Mouse (Mus musculus) fibroblast of lung, adult 2 months (primary cell): Measurements from ENCODE around the gene Wasf2.

Experiments used
- DNase-seq: peaks from one replicate; pipeline ENCODE4 v3.0.0-alpha.2; 2011; ENCODE audit warnings: low read depth

Wasf2 gene

DNA sequence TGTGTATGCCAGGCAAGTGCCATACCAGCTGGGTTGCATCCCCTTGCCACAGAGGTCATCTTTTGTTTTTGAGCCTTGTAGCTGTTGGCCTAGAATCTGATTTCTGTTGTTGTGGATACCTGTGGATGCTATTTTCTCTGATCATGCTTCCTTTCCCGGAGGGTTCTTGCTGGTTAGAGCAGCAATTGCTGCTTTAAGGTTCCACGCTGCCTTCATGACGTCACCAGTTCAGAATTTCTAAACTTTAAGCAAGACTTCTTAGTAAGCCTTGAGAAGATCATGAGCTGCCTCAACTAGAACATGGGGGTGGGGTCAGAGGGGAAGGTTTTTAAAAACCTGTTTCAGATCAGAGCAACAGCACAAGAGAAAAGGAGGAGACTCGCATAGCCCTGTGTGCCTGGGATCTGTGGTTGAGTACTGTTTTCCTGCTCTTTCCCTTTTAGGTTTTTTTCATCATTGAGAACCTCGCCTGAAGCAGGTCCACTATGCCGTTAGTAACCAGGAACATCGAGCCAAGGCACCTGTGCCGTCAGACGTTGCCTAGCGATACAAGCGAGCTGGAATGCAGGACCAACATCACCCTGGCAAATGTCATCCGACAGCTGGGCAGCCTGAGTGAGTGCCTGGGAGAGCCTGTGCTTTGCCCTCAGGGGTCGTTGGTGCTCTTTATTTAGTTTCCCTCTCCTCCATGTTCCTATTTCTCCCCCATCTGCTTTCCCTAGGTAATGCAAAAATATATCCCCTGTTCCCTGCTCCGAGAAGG lies 45.9 kb downstream of the Wasf2 start:
- DNase-seq = no peak

GRCm38 (mm10) chr4:133176761-133177403 lies 46.6 kb downstream of the Wasf2 start:
- DNase-seq = no peak

GRCm38 (mm10) chr4:133178305-133178704 lies 48.0 kb downstream of the Wasf2 start:
- no peak for DNase-seq

GRCm38 (mm10) chr4:133179258-133179657 lies 49.0 kb downstream of the Wasf2 start:
- no peak for DNase-seq

GRCm38 (mm10) chr4:133182439-133183033 lies 52.2 kb downstream of the Wasf2 start:
- DNase-seq = no peak

DNA sequence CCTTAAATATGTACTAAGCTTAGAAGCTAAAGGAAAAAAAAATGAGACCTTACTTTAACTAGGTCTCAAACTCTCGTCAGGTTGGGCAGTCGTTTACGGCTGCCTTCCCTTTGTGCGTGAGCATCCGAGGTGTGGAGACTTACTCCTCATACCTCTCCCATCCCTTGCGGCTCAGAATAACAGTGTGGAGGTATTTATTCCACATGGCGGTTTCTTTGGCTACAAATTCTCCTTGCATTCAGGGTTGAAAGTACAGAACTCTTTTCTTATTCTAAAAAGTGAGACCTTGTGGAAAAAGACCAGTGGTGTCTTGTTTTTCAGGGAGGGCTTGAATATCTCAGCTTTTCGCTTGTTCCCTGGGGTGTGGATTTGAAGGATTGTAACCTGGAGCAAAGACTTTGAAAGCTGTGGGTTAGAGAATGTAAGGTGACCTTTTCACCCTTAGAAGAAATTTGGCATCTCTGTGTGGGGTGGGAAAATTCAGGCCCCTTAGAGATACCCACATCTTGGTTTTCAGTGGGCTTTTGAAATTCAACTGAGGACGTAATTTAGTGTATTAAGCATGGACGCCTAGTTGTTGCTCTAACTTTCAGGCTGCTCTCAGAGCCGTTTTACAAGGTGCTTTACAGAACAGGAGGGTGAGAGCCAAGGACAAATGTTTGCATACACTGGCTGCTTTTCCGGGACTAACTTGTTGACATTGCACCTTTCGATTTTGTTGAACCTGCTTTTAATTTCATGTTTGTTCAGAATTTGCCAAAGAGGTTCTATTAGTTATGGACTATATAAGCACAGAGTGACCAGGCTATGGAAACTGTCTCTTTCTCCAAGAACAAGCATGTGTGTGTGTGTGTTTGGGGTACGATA lies 54.0 kb downstream of the Wasf2 start:
- no peak for DNase-seq

GRCm38 (mm10) chr4:133184898-133185665 lies 54.8 kb downstream of the Wasf2 start:
- peak; percentile 95 for DNase-seq

GRCm38 (mm10) chr4:133185893-133186292 lies 55.6 kb downstream of the Wasf2 start:
- no peak for DNase-seq

DNA sequence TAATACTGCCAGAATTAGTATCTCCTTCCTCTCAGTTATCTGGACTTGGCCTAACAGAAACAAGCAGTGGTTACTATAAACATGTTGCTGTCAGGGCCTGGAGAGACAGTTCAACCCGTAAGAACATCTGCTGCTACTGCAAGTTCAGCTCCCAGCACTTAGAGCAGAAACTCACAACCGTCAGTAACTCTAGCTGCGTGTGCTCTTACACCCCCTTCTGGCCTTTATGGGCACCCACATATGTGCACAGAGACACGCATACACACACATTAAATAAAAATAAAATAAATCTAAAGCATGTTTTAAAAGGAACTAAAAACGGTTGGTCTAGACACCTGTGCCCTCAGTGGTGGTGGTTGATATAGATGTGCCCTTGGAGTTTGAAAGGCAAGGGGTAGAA lies 56.6 kb downstream of the Wasf2 start:
- DNase-seq = no peak

DNA sequence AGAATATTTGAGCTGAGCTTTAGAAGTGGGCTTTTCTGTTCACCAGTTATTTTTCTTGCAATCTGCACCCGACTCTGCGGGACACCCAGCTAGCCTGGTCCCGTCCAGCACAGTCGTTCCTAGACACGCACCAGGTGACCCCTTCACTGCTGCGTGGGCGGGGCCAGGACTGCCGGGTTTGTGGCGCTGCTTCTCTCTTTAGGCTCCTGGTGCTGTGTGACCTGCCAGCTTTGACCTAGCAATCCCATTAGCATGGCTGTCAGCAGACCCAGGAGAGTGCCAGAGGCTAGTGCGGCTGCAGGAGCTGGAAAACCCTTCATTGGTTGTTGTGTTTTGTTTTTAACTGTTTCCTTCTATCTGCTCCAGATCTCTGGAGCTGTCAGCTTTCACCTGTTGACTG lies 59.1 kb downstream of the Wasf2 start:
- DNase-seq = no peak

GRCm38 (mm10) chr4:133194482-133194881 lies 64.2 kb downstream of the Wasf2 start:
- no peak for DNase-seq

DNA sequence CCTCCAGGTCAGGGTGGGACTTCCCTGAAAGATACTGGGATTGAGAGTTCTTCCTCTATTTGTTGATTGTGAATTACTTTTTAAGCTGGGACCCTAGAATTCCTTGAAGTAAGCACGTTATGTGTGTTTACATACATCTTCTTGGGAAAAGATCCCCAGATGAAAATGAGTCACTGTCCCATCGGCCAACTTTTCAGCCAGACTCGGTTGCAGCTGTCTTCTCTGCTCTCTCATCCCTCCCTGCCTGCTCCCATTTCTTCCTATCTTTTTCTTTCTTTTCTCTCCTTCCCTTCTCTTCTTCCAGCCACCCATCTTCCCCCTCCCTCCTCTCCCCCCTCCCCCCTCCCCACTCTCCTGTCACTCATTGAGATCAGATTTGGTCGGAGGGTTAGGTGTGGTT lies 64.7 kb downstream of the Wasf2 start:
- DNase-seq = no peak

DNA sequence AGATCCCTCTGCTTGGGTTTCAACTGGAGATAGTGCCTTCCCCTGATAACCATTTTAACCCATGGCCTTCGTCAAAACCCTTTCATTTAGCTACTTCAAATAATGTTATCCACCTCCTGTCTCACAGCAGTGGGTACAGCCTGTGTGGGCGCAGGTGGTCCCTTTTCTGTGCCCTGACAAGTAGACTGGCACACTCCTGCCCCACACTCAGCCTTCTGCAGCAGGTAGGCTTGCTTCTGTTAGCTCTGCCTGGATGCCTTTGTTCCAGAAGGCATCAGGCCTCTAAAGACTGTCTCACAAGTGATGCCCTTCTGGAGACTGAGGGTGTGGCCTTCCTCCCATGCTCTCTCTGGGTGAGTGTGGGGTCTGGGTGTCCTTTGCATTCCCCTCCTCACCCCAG lies 65.8 kb downstream of the Wasf2 start:
- DNase-seq = no peak

DNA sequence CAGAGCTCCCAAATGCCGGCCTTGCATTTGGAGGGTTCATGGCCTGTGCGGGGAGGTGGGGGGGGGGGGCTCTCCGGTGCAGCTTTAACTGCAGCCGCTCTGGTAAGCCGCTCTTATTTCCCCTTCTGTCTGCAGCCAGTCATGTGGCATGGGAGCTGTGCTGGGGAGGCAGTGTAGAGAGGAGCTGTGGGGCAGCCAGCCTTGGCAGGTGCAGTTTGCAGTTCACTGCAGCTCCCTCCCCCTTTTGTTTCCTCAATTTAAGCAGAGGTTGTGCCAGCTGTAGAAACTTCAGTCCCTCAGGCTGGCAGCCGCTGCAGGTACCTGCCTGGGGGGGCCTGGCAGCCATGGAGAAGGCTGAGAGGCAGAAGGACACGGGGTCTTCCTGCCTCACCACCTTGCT lies 66.5 kb downstream of the Wasf2 start:
- DNase-seq = no peak

- DNase-seq = no peak
Measured at GRCm38 (mm10) chr4:133197355-133197754, 67.0 kb downstream of the Wasf2 start.

DNA sequence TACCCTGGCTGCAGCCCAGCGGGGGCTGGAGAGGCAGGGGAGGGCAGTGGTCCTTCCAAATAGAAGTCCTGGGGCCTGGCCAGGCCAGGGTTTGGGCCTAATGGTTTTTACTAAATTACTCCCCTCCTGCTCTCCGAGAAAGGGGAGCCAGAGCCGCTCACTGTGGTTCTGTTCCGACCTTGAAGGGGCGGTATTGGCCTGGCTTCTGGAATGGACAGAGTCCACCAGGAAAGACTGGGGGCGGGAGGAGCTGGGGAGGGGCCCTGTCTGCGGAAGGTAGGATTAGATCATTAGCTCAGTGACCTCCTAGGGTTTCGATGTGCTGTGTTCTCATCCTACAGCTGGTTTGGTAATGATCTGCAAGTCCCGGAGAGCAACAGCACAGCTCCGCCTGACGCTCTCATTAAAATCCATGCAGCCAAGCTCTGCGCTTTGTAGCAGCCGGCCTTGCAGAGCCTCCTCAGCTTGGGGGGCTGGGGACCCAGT lies 67.5 kb downstream of the Wasf2 start:
- no peak for DNase-seq

- no peak for DNase-seq
Measured at GRCm38 (mm10) chr4:133198337-133199180, 68.3 kb downstream of the Wasf2 start.

- no peak for DNase-seq
Measured at GRCm38 (mm10) chr4:133199743-133200142, 69.4 kb downstream of the Wasf2 start.

- no peak for DNase-seq
Measured at GRCm38 (mm10) chr4:133200343-133200742, 70.0 kb downstream of the Wasf2 start.

- peak; percentile 48 for DNase-seq
Measured at GRCm38 (mm10) chr4:133201006-133201771, 70.9 kb downstream of the Wasf2 start.
